Mouse (Mus musculus) ES-Bruce4 (cell line): ENCODE results near the gene Hoxa9. TPM values are rescaled to one million over a fixed set of nuclear protein-coding genes. Genes with fewer than 3 reads are reported as not detected.
A peak's percentile ranks its signal among the peaks of the same experiment; 100 is the strongest.

ENCODE experiments used
- H3K27ac ChIP-seq: 2 replicates; pipeline ENCODE4 v1.5.1; 2012; ENCODE audit warnings: low read length, inconsistent platforms; ENCODE audit not compliant: insufficient read depth
- H3K27me3 ChIP-seq: 2 replicates; pipeline ENCODE4 v1.6.1; 2012; ENCODE audit warnings: mild to moderate bottlenecking, low read length, inconsistent platforms; ENCODE audit not compliant: control insufficient read depth, poor library complexity, insufficient read depth, severe bottlenecking
- H3K36me3 ChIP-seq: 2 replicates; pipeline ENCODE4 v1.6.1; 2012; ENCODE audit warnings: inconsistent platforms, mild to moderate bottlenecking, low read length, moderate library complexity; ENCODE audit not compliant: control insufficient read depth, poor library complexity, insufficient read depth, severe bottlenecking
- H3K4me1 ChIP-seq: one replicate; pipeline ENCODE4 v1.8.1; 2011; ENCODE audit warnings: low read length; ENCODE audit not compliant: control insufficient read depth, insufficient read depth
- H3K4me3 ChIP-seq: 2 replicates; pipeline ENCODE4 v1.5.1; 2011; ENCODE audit warnings: low read depth, mild to moderate bottlenecking, low read length
- H3K9ac ChIP-seq: 2 replicates; pipeline ENCODE4 v1.6.1; 2012; ENCODE audit warnings: low read depth, mild to moderate bottlenecking, inconsistent platforms; ENCODE audit not compliant: poor library complexity, severe bottlenecking
- H3K9me3 ChIP-seq: replicated peaks from 2 replicates; pipeline ENCODE4 v1.6.1; 2012; ENCODE audit warnings: mild to moderate bottlenecking, low read length, inconsistent platforms; ENCODE audit not compliant: control insufficient read depth, poor library complexity, insufficient read depth, severe bottlenecking
- CTCF ChIP-seq: IDR thresholded peaks from one replicate; pipeline ENCODE4 v1.8.1; 2011; ENCODE audit warnings: low read depth, low read length
- EP300 ChIP-seq: IDR thresholded peaks from 2 replicates; pipeline ENCODE4 v1.6.1; 2011; ENCODE audit warnings: low read depth, low read length; ENCODE audit not compliant: insufficient read depth
- POLR2A ChIP-seq: IDR thresholded peaks from one replicate; pipeline ENCODE4 v1.8.1; 2011; ENCODE audit warnings: low read length; ENCODE audit not compliant: insufficient read depth
- polyA plus RNA-seq: library from polyadenylated mRNA; stranded (reverse); fragments of >200 nt; gene quantifications from 2 replicates; pipeline ENCODE4 v1.2.4, GENCODE M21; 2011; ENCODE audit warnings: low read depth; ENCODE audit not compliant: missing spikeins, insufficient read depth, insufficient read length

The Hoxa9 gene
- polyA plus RNA-seq, 1 experiment = not detected

DNA sequence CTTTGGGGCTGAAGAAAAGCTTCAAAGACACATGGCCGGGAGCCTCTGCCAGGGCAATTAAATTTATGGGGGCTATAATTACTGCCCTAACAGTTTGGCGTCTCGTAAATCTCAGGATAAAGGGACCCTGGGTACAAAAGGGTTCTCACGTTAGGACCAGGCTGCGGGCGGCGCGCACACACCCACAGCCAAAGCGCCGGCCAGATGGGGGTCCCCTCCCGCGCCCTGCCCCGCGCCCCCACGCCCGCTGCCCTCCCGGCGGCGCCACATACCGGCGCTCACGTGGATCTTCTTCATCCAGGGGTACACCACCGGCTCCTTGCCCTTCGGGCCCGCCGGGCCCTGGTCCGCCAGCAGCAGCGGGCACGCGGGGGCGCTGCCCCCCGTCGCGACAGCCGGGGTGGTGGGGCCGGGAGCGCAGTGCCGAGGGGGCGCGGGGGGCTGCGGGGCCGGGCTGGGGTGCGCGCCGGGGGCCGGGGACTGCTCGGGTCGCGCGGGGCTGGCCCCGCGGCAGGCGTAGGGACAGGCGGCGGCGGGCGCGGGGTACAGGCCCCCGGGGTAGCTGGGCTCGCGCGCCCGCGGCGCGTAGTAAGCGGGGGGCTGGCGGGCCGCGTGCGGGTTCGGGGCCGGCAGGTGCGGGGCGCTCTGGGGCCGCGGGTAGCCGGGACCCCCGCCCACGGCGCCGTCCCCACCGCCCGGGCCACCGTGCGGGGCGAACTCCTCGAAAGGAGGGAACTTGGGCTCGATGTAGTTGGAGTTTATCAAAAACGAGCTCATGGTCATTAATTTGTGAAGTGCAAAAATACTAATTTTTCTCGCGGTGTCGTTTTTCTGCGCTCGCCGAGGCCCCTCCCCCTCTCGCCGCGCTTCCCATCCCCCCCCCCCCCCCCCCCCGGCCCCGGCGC, 39.7 kb downstream of the Hoxa9 start, which contains the start of gene Hoxa4:
Gene Hoxa4 (minus strand): TSS at position 848 of the 905 bp plus-strand sequence.
- H3K27ac ChIP-seq = no peak within 1 kb of the TSS
- TF ChIP-seq CTCF (no peak), EP300 (no peak), POLR2A (no peak)
- H3K4me3 ChIP-seq = peak within 1 kb of the TSS; percentile 76
- no peaks in the 10 kb centered on the region for H3K36me3 ChIP-seq
- H3K4me1 ChIP-seq = no peaks in the 10 kb centered on the region
- peaks cover 29% of the 10 kb centered on the region for H3K27me3 ChIP-seq
- peak within 1 kb of the TSS; percentile 94 for H3K9ac ChIP-seq
- H3K9me3 ChIP-seq = no peaks in the 10 kb centered on the region

DNA sequence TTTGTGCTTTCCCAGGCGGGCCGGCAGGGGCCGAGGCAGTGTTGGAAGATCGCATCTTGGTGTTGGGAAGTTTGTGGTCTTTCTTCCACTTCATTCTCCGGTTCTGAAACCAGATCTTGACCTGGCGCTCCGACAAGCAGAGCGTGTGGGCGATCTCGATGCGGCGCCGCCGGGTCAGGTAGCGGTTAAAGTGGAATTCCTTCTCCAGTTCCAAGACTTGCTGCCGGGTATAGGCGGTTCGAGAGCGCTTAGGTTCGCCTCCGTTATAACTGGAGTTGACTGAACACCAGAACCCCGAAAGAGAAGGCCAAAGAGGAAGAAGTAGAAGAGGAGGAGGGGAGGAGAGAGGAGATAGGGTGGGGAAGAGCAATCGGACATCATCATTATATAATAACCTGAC, 40.5 kb downstream of the Hoxa9 start:
- H3K27me3 ChIP-seq = peaks cover 29% of the 10 kb centered on the region
- no peak for TF ChIP-seq POLR2A
- H3K4me1 ChIP-seq = no peaks in the 10 kb centered on the region
- no peak overlapping the region for H3K4me3 ChIP-seq
- no peak overlapping the region for H3K27ac ChIP-seq
- H3K9ac ChIP-seq = no peak overlapping the region
- no peaks in the 10 kb centered on the region for H3K9me3 ChIP-seq
- H3K36me3 ChIP-seq = no peaks in the 10 kb centered on the region

DNA sequence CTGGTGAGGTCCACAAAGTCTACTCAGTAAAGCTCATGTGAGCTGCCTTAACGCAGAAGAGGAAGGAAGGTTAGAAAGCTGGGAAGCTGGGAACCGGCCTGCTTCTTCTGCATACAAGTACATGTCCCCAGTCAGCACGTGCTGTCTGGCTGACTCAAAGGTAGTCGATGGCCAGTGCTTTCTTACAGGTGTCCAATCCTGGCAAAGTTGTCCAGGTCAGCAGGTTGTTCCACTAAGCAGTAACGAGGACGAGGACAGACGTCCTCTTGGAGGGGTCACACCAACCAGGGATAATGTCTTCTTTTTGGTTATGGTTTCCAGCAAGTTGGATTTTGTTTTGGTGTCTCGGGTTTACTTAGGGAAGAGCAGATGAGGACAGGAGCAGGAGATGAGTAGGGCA, 41.0 kb downstream of the Hoxa9 start:
- Histone ChIP-seq H3K9me3 (no peaks in the 10 kb centered on the region), H3K9ac (no peak overlapping the region), H3K27ac (no peak overlapping the region), H3K4me3 (no peak overlapping the region), H3K4me1 (no peaks in the 10 kb centered on the region), H3K27me3 (peaks cover 27% of the 10 kb centered on the region), H3K36me3 (no peaks in the 10 kb centered on the region)
- TF ChIP-seq EP300 (no peak), POLR2A (no peak), CTCF (no peak)

DNA sequence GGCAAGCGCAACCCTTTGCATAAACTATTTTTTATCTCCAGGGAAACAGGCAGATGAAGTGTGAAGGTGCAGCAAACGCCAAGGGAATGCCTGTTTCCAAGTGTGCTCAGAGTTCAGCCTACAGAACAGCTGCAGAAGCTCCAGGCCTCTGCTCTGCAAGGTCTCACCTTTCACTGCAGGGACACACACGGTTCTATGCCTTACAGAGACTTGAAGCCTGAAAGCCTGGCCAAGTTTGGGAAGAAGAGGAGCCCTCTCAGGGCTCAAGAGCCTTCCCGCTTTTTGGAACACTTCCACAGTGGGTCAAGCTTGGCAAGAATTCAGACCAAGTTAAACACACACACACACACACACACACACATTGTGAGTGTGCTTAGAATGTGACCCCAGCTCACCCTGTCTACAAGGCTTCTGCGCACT, 41.7 kb downstream of the Hoxa9 start:
- Histone ChIP-seq H3K27me3 (peaks cover 26% of the 10 kb centered on the region), H3K27ac (no peak overlapping the region), H3K4me3 (no peak overlapping the region), H3K9ac (no peak overlapping the region), H3K4me1 (no peaks in the 10 kb centered on the region), H3K9me3 (no peaks in the 10 kb centered on the region), H3K36me3 (no peaks in the 10 kb centered on the region)
- no peak for TF ChIP-seq EP300
- TF ChIP-seq POLR2A = no peak
- TF ChIP-seq CTCF = no peak

DNA sequence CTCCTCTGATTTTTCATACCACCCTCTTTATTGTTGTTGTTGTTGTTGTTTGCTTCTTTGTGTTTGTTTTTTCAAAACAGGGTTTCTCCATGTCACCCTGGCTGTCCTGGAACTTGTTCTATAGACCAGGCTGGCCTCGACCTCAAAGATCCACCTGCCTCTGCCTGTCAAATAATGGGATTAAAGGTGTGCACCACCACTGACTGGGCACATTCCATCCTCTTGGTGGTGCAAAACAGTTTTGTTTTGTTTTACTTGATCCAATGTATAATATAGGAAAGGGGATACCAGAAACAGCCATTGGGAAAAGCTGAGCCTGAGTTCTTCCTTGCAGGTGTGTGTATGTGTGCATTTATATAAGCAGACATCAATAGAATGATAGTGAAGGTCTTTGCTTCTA, 44.4 kb downstream of the Hoxa9 start:
- Histone ChIP-seq H3K27ac (no peak overlapping the region), H3K9ac (no peak overlapping the region), H3K4me3 (no peak overlapping the region), H3K9me3 (no peaks in the 10 kb centered on the region), H3K4me1 (no peaks in the 10 kb centered on the region), H3K27me3 (peaks cover 19% of the 10 kb centered on the region), H3K36me3 (no peaks in the 10 kb centered on the region)
- TF ChIP-seq EP300 = no peak
- no peak for TF ChIP-seq CTCF
- no peak for TF ChIP-seq POLR2A

DNA sequence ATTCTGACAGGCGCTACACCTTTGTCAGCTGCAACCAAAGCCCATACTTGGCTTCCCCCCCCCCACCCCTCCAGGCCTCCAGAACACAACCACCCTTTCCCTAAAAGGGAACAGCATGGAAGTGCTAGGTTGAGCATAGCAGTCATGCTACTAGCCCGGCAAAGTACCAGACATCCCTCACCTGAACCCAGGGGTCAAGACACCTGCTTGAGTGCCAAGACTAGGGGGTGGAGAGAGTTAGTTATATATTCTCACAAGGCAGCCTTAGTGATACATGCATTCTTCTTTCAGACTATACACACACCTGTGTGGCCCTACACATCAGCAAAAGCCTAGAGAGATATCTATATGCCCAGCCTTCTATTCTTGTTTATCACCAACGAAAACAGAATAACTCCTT, 45.1 kb downstream of the Hoxa9 start:
- no peaks in the 10 kb centered on the region for H3K4me1 ChIP-seq
- no peak for TF ChIP-seq EP300
- TF ChIP-seq CTCF = no peak
- TF ChIP-seq POLR2A = no peak
- H3K4me3 ChIP-seq = no peak overlapping the region
- H3K9ac ChIP-seq = no peak overlapping the region
- H3K27me3 ChIP-seq = peaks cover 12% of the 10 kb centered on the region
- H3K27ac ChIP-seq = no peak overlapping the region
- H3K36me3 ChIP-seq = no peaks in the 10 kb centered on the region
- H3K9me3 ChIP-seq = no peaks in the 10 kb centered on the region
